ENCODE assay signal across 24 mouse cellular contexts in the genomic region with DNA sequence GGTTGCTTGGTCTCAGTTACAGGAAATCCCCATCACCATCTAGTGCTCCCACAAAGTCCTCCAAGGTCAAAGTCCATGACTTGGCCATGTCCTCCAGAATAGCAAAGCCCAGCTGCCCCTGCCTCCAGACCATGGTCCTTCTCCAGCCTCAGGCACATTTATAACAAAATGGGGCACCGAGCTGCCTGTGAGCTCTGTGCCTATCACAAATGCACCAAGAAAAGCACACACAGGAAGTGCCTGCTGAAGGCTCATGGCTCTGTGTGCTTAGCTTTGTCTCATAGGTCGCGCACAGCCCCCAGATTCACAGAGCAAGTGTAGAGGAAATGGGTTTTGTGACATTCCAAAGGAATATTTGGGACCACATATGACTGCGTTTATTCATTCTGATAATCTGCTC. TPM values are rescaled to one million over a fixed set of nuclear protein-coding genes. Genes with fewer than 3 reads are reported as not detected.
A peak's percentile ranks its signal among the peaks of the same experiment; 100 is the strongest.
DNase-seq lines count a peak whose midpoint lies in the region; ATAC-seq and TF ChIP-seq lines count a peak whose summit lies in the region.
"Had no signal": no experiment of that assay in that cellular context is flagged by ENCODE, and none has a peak within 500 bp of the region (broad histone marks: within the 10 kb centered on the region; RNA-seq: fewer than 3 reads in every experiment).

No protein-coding gene starts in this region.

- no peak for TF ChIP-seq CTCF in heart, adult 2 months (IDR thresholded peaks at IDR 0.05)
- TF ChIP-seq CTCF in stomach, postnatal 0 days (IDR thresholded peaks at IDR 0.05; ENCODE audit: low read depth), result no peak

- TF ChIP-seq POLR2A in heart, adult 2 months (IDR thresholded peaks at IDR 0.05; ENCODE audit: insufficient read depth, low read depth, low read length), result no peak

- no peaks in the 10 kb centered on the region for H3K27me3 ChIP-seq in heart, embryonic 14.5 days (ENCODE audit: control insufficient read depth, insufficient read depth, low read length)
- no peaks in the 10 kb centered on the region for H3K27me3 ChIP-seq in heart, adult 2 months (ENCODE audit: control insufficient read depth, insufficient read depth, low read length)
- no peaks in the 10 kb centered on the region for H3K27me3 ChIP-seq in stomach, embryonic 15.5 days (replicated peaks)
- no peaks in the 10 kb centered on the region for H3K27me3 ChIP-seq in stomach, postnatal 0 days (ENCODE audit: control insufficient read depth, insufficient read depth, low read length)
- H3K27me3 ChIP-seq: forebrain, embryonic 12.5 days; limb, embryonic 13.5 days; liver, embryonic 13.5 days; midbrain, embryonic 15.5 days had no signal

- H3K9ac ChIP-seq in heart, embryonic 14.5 days (ENCODE audit: low read length), result no peak overlapping the region
- H3K9ac ChIP-seq in heart, adult 2 months (ENCODE audit: low read depth, low read length), result no peak overlapping the region
- H3K9ac ChIP-seq in stomach, embryonic 15.5 days, result no peak overlapping the region
- no peak overlapping the region for H3K9ac ChIP-seq in stomach, postnatal 0 days (ENCODE audit: low read length)
- H3K9ac ChIP-seq: forebrain, embryonic 12.5 days; limb, embryonic 13.5 days; liver, embryonic 13.5 days; midbrain, embryonic 15.5 days had no signal

- WGBS in heart, embryonic 14.5 days, result 31% methylated on average over 4 of the region's 4 CpGs
- 54% methylated on average over 4 of the region's 4 CpGs for WGBS in heart, adult 2 months
- WGBS in stomach, embryonic 15.5 days, result 48% methylated on average over 4 of the region's 4 CpGs
- WGBS in stomach, postnatal 0 days, result 46% methylated on average over 4 of the region's 4 CpGs

- peaks cover 76 to 80% of the 10 kb centered on the region in 2 experiments for H3K4me1 ChIP-seq in heart, embryonic 14.5 days (ENCODE audit: control insufficient read depth in 2 of 2, insufficient read depth in 2 of 2, low read length in 2 of 2)
- peaks cover 3% of the 10 kb centered on the region for H3K4me1 ChIP-seq in heart, adult 2 months (ENCODE audit: control insufficient read depth, insufficient read depth, low read length)
- peaks cover 38% of the 10 kb centered on the region for H3K4me1 ChIP-seq in stomach, embryonic 15.5 days
- no peaks in the 10 kb centered on the region; the same call in 1 of the 2 replicates for H3K4me1 ChIP-seq in stomach, postnatal 0 days (replicated peaks; ENCODE audit: control insufficient read depth, insufficient read depth)

- ATAC-seq in heart, embryonic 14.5 days (ENCODE audit: insufficient number of reproducible peaks, insufficient read depth, low FRiP score, low read depth), result no peak
- 0 out of 2 replicates have a peak, but pooled peaks have one; percentile 24 for ATAC-seq in stomach, embryonic 15.5 days (ENCODE audit: insufficient read depth, low FRiP score, low read depth)
- no peak for ATAC-seq in stomach, postnatal 0 days (ENCODE audit: low FRiP score, low TSS enrichment)
- ATAC-seq: hindbrain, embryonic 16.5 days; midbrain, embryonic 15.5 days had no signal

- H3K36me3 ChIP-seq in heart, embryonic 14.5 days (ENCODE audit: control insufficient read depth, insufficient read depth, low read length), result no peaks in the 10 kb centered on the region
- H3K36me3 ChIP-seq in heart, adult 2 months (ENCODE audit: control insufficient read depth, insufficient read depth, low read length), result no peaks in the 10 kb centered on the region
- H3K36me3 ChIP-seq in stomach, embryonic 15.5 days, result no peaks in the 10 kb centered on the region
- no peaks in the 10 kb centered on the region for H3K36me3 ChIP-seq in stomach, postnatal 0 days (ENCODE audit: control insufficient read depth, insufficient read depth, low read length)
- H3K36me3 ChIP-seq: embryonic facial prominence, embryonic 10.5 days; forebrain, embryonic 12.5 days; limb, embryonic 13.5 days; liver, embryonic 13.5 days; midbrain, embryonic 15.5 days had no signal

- intact Hi-C loops in heart, adult 2 months (cut with DNase I), result no loop called here
- intact Hi-C loops in left cerebral cortex, postnatal 4 days (cut with DNase I), result no loop called here

- TF ChIP-seq EP300 in heart, adult 2 months (IDR thresholded peaks at IDR 0.05; ENCODE audit: insufficient read depth, low read depth, low read length), result no peak
- no peak for TF ChIP-seq EP300 in stomach, postnatal 0 days (optimal IDR thresholded peaks at IDR 0.05)

- DNase-seq in heart, adult 2 months, result no peak
- no peak for DNase-seq in stomach, postnatal 0 days (ENCODE audit: low spot score)
- peak; percentile 16 for DNase-seq in T-cell, adult 2 months (ENCODE audit: low spot score)
- DNase-seq in thymus, postnatal 36 days, result peak; percentile 34 to 36
- no peak for DNase-seq in left cerebral cortex, postnatal 4 days
- DNase-seq: adrenal gland, postnatal 10 days; B cell, adult 2 months; cerebellum, adult 9-10 months; gastrocnemius, adult 2 months; kidney, adult 18-20 months; liver, embryonic 13.5 days; lung, postnatal 14 days; right cerebral cortex, postnatal 25 days had no signal

- peak overlapping the region; percentile 71 to 88 for H3K27ac ChIP-seq in heart, embryonic 14.5 days (replicated peaks in 1 of 2; ENCODE audit: control insufficient read depth in 1 of 2, insufficient read depth in 1 of 2, low read depth in 2 of 2, low read length in 2 of 2)
- no peak overlapping the region for H3K27ac ChIP-seq in heart, adult 2 months
- H3K27ac ChIP-seq in stomach, embryonic 15.5 days, result no peak overlapping the region
- no peak overlapping the region for H3K27ac ChIP-seq in stomach, postnatal 0 days (replicated peaks)
- H3K27ac ChIP-seq: embryonic facial prominence, embryonic 10.5 days; forebrain, embryonic 12.5 days; kidney, postnatal 0 days; limb, embryonic 13.5 days; liver, embryonic 13.5 days; midbrain, embryonic 15.5 days had no signal

- H3K4me2 ChIP-seq in heart, embryonic 14.5 days (ENCODE audit: low read length), result no peak overlapping the region
- no peak overlapping the region for H3K4me2 ChIP-seq in stomach, embryonic 15.5 days
- H3K4me2 ChIP-seq in stomach, postnatal 0 days (replicated peaks; ENCODE audit: low read depth), result no peak overlapping the region
- H3K4me2 ChIP-seq: forebrain, embryonic 12.5 days; limb, embryonic 13.5 days; liver, embryonic 13.5 days; midbrain, embryonic 15.5 days had no signal

- H3K4me3 ChIP-seq in heart, embryonic 14.5 days (ENCODE audit: control insufficient read depth in 1 of 2, insufficient read depth in 1 of 2, low read depth in 1 of 2, low read length in 2 of 2), result no peak overlapping the region
- no peak overlapping the region for H3K4me3 ChIP-seq in heart, adult 2 months
- H3K4me3 ChIP-seq in stomach, embryonic 15.5 days (replicated peaks), result no peak overlapping the region
- no peak overlapping the region for H3K4me3 ChIP-seq in stomach, postnatal 0 days (ENCODE audit: low read depth, low read length)
- H3K4me3 ChIP-seq: embryonic facial prominence, embryonic 10.5 days; forebrain, embryonic 12.5 days; gastrocnemius, adult 2 months; limb, embryonic 13.5 days; liver, embryonic 13.5 days; midbrain, embryonic 15.5 days; myocyte had no signal

- H3K79me2 ChIP-seq in heart, adult 2 months (replicated peaks; ENCODE audit: control insufficient read depth, insufficient read depth, low read length), result no peaks in the 10 kb centered on the region

- H3K9me3 ChIP-seq in heart, embryonic 14.5 days (ENCODE audit: control insufficient read depth, low read length), result no peaks in the 10 kb centered on the region
- no peaks in the 10 kb centered on the region for H3K9me3 ChIP-seq in stomach, embryonic 15.5 days
- H3K9me3 ChIP-seq in stomach, postnatal 0 days (ENCODE audit: control insufficient read depth, low read length), result no peaks in the 10 kb centered on the region
- H3K9me3 ChIP-seq: embryonic facial prominence, embryonic 10.5 days; forebrain, embryonic 12.5 days; limb, embryonic 13.5 days; liver, embryonic 13.5 days; midbrain, embryonic 15.5 days had no signal

RNA-seq across cellular contexts. Expression of a gene that starts 39.8 kb away (rescaled TPM):
- 9.9 and 10.3 TPM in 2 replicates for polyA plus RNA-seq in heart, embryonic 14.5 days (2014; fragmentation: Nextera tagmentation; extraction: Ambion mirVana)
- total RNA-seq in heart, adult 2 months (2021), result 1 to 10 TPM; 6.0 to 7.7 TPM
- polyA plus RNA-seq in heart, adult 2 months (2012; rRNA removed), result 9.0 and 14.5 TPM in 2 replicates
- polyA plus RNA-seq in stomach, embryonic 15.5 days (2015; fragmentation: Nextera tagmentation; extraction: Ambion mirVana), result 13.7 TPM in 2 replicates
- 3.1 and 4.2 TPM in 2 replicates for polyA plus RNA-seq in stomach, postnatal 0 days (2015; fragmentation: Nextera tagmentation; extraction: Ambion mirVana)
- total RNA-seq in left cerebral cortex, postnatal 4 days (2021), result 10 to 100 TPM; 33.9 to 35.4 TPM
- total RNA-seq: common myeloid progenitor, adult 5-6 weeks; megakaryocyte-erythroid progenitor cell, adult 5-6 weeks had no signal

Comparison
In these comparisons a context has a peak if more than half of its experiments do, and no peak if none do; other contexts are left out.
1. H3K27ac ChIP-seq: peak in heart, embryonic 14.5 days (2 of 2); none in heart, adult 2 months (single experiment), stomach, embryonic 15.5 days (single experiment) and stomach, postnatal 0 days (single experiment).
2. DNase-seq: peak in T-cell, adult 2 months (single experiment) and thymus, postnatal 36 days (2 of 2); none in heart, adult 2 months (0 of 2), stomach, postnatal 0 days (single experiment) and left cerebral cortex, postnatal 4 days (single experiment).